Comparison of ENCODE assay signal across 9 mouse cellular contexts in the genomic region with DNA sequence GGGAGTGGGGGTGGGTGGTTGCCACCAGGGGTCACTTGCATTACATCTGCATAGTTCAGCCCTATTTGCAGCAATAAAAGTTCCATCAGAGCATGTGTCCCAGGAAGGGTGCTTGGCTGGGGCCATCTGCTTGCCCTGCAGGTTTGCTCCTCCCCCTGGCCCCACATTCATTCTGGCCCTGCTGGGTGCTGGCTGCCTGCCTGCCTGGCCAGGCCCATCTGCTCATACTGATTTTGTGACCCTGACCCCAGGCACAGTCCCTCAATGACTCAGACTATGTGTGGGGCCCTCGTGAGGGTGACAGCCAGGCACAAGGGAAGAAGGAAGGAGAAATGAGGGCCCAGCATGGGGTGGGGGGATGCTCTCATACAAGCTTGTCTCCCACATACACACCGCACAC. TPM values are rescaled to one million over a fixed set of nuclear protein-coding genes. Genes with fewer than 3 reads are reported as not detected.
A peak's percentile ranks its signal among the peaks of the same experiment; 100 is the strongest.
DNase-seq lines count a peak whose midpoint lies in the region; ATAC-seq and TF ChIP-seq lines count a peak whose summit lies in the region.
"Had no signal": no experiment of that assay in that cellular context is flagged by ENCODE, and none has a peak within 500 bp of the region (broad histone marks: within the 10 kb centered on the region; RNA-seq: fewer than 3 reads in every experiment).

No protein-coding gene starts in this region.

- H3K4me3 ChIP-seq in heart, adult 2 months = no peak overlapping the region
- H3K4me3 ChIP-seq in liver, postnatal 0 days (ENCODE audit: low read depth, low read length) = no peak overlapping the region
- H3K4me3 ChIP-seq: limb, embryonic 13.5 days had no signal

- no peak overlapping the region for H3K27ac ChIP-seq in heart, adult 2 months
- H3K27ac ChIP-seq in liver, postnatal 0 days (ENCODE audit: low read depth) = no peak overlapping the region
- H3K27ac ChIP-seq: limb, embryonic 13.5 days had no signal

- H3K27me3 ChIP-seq in heart, adult 2 months (ENCODE audit: control insufficient read depth, insufficient read depth, low read length) = no peaks in the 10 kb centered on the region
- H3K27me3 ChIP-seq in Patski = no peaks in the 10 kb centered on the region
- no peaks in the 10 kb centered on the region for H3K27me3 ChIP-seq in liver, postnatal 0 days (ENCODE audit: insufficient read depth, low read length)
- H3K27me3 ChIP-seq: limb, embryonic 13.5 days had no signal

- H3K36me3 ChIP-seq in heart, adult 2 months (ENCODE audit: control insufficient read depth, insufficient read depth, low read length) = no peaks in the 10 kb centered on the region
- H3K36me3 ChIP-seq in liver, postnatal 0 days (replicated peaks; ENCODE audit: insufficient read depth, low read length) = no peaks in the 10 kb centered on the region
- H3K36me3 ChIP-seq: limb, embryonic 13.5 days had no signal

- ATAC-seq in Patski = peak; percentile 37
- ATAC-seq in liver, postnatal 0 days = peak; percentile 69; the same call in 1 of the 2 replicates

- no peak overlapping the region for H3K4me2 ChIP-seq in liver, postnatal 0 days (ENCODE audit: low read depth, low read length)
- H3K4me2 ChIP-seq: limb, embryonic 13.5 days had no signal

- intact Hi-C loops in heart, adult 2 months (cut with DNase I) = no loop called here

- peak; percentile 39 for DNase-seq in heart, postnatal 4 days
- DNase-seq in heart, adult 2 months = no peak
- no peak for DNase-seq in Patski (ENCODE audit: low read depth, low spot score)
- DNase-seq in embryo, embryonic 9.5 days (ENCODE audit: extremely low spot score) = peak; percentile 34
- peak; percentile 45 for DNase-seq in liver, postnatal 0 days
- DNase-seq in urinary bladder, postnatal 36 days (ENCODE audit: low spot score in 2 of 2) = no peak
- DNase-seq in layer of hippocampus, postnatal 10 days (ENCODE audit: low spot score in 2 of 2) = no peak
- DNase-seq in adipocyte (ENCODE audit: low spot score) = no peak

- in situ Hi-C loops in Patski (cut with MboI; ENCODE audit: low pct_unique_long_range_greater_than_20kb) = loop anchor here (25.0 kb wide), 1 partner anchor 704 kb away; a partner anchor contains a TSS

- no peaks in the 10 kb centered on the region for H3K9me3 ChIP-seq in liver, postnatal 0 days (ENCODE audit: low read length)
- H3K9me3 ChIP-seq: limb, embryonic 13.5 days had no signal

- TF ChIP-seq EP300 in heart, adult 2 months (IDR thresholded peaks at IDR 0.05; ENCODE audit: insufficient read depth, low read depth, low read length) = no peak
- no peak for TF ChIP-seq EP300 in liver, postnatal 0 days (IDR thresholded peaks at IDR 0.05; ENCODE audit: low read depth)

- H3K4me1 ChIP-seq in heart, adult 2 months (ENCODE audit: control insufficient read depth, insufficient read depth, low read length) = no peaks in the 10 kb centered on the region; the same call in 1 of the 2 replicates
- peaks cover 24% of the 10 kb centered on the region for H3K4me1 ChIP-seq in liver, postnatal 0 days (ENCODE audit: insufficient read depth)
- H3K4me1 ChIP-seq: limb, embryonic 13.5 days had no signal

- H3K79me2 ChIP-seq in heart, adult 2 months (replicated peaks; ENCODE audit: control insufficient read depth, insufficient read depth, low read length) = no peaks in the 10 kb centered on the region

- POLR2A ChIA-PET in Patski (lab: Charles Lee) = no interaction called here

- no peak for TF ChIP-seq POLR2A in heart, adult 2 months (IDR thresholded peaks at IDR 0.05; ENCODE audit: insufficient read depth, low read depth, low read length)

- TF ChIP-seq CTCF in heart, adult 2 months (IDR thresholded peaks at IDR 0.05) = no peak
- no peak for TF ChIP-seq CTCF in Patski (IDR thresholded peaks at IDR 0.05)
- no peak for TF ChIP-seq CTCF in liver, postnatal 0 days (IDR thresholded peaks at IDR 0.05; ENCODE audit: low read depth)

- 62% methylated on average over 2 of the region's 2 CpGs for WGBS in heart, adult 2 months
- WGBS in liver, postnatal 0 days (ENCODE audit: insufficient replicate concordance) = 48% methylated on average over 2 of the region's 2 CpGs

- CTCF ChIA-PET in Patski (lab: Charles Lee) = interaction anchor here (0.6 to 1.7 kb wide), 3 partner anchors 10 to 717 kb away, joined by 3 to 5 read pairs (median 3); no protein-coding TSS in a partner anchor

- H3K9ac ChIP-seq in heart, adult 2 months (ENCODE audit: low read depth, low read length) = no peak overlapping the region
- no peak overlapping the region for H3K9ac ChIP-seq in liver, postnatal 0 days (replicated peaks)
- H3K9ac ChIP-seq: limb, embryonic 13.5 days had no signal

RNA-seq across cellular contexts. Expression of a gene that starts 12.9 kb away (rescaled TPM):
- total RNA-seq in heart, postnatal 4 days (2021) = 10 to 100 TPM; 23.8 to 29.4 TPM
- 10 to 100 TPM in 1 of 2 experiments, 1 to 10 TPM in 1; 8.2 to 19.0 TPM for total RNA-seq in heart, adult 2 months (2021)
- 19.7 and 24.3 TPM in 2 replicates for polyA plus RNA-seq in heart, adult 2 months (2012; rRNA removed)
- 165 TPM for polyA plus RNA-seq in Patski (2021)
- polyA plus RNA-seq in liver, postnatal 0 days (2015; fragmentation: Nextera tagmentation; extraction: Ambion mirVana) = 16.3 and 20.6 TPM in 2 replicates
- 10 to 100 TPM; 22.0 to 23.1 TPM for total RNA-seq in layer of hippocampus, postnatal 10 days (2021)

RNA-seq across cellular contexts. Expression of a gene that starts 40.1 kb away (rescaled TPM):
- total RNA-seq in heart, postnatal 4 days (2021) = 10 to 100 TPM; 54.7 to 61.4 TPM
- 10 to 100 TPM; 52.2 to 67.6 TPM for total RNA-seq in heart, adult 2 months (2021)
- polyA plus RNA-seq in heart, adult 2 months (2012; rRNA removed) = 51.7 and 52.2 TPM in 2 replicates
- polyA plus RNA-seq in Patski (2021) = 26.5 TPM
- polyA plus RNA-seq in liver, postnatal 0 days (2015; fragmentation: Nextera tagmentation; extraction: Ambion mirVana) = 2.9 and 3.9 TPM in 2 replicates
- total RNA-seq in layer of hippocampus, postnatal 10 days (2021) = 10 to 100 TPM; 85.2 to 96.2 TPM

Comparison
In these comparisons a context has a peak if more than half of its experiments do, and no peak if none do; other contexts are left out.
1. DNase-seq: peak in heart, postnatal 4 days (single experiment), embryo, embryonic 9.5 days (single experiment) and liver, postnatal 0 days (single experiment); none in heart, adult 2 months (0 of 2), Patski (single experiment), urinary bladder, postnatal 36 days (0 of 2), layer of hippocampus, postnatal 10 days (0 of 2) and adipocyte (single experiment).